Mouse (Mus musculus): ENCODE data around the gene Plpp2. TPM values are rescaled to one million over a fixed set of nuclear protein-coding genes. Genes with fewer than 3 reads are reported as not detected.

The Plpp2 gene
- polyA plus RNA-seq (2014; fragmentation: Nextera tagmentation; extraction: Ambion mirVana) = 20.3 and 21.8 TPM in 2 replicates

DNA sequence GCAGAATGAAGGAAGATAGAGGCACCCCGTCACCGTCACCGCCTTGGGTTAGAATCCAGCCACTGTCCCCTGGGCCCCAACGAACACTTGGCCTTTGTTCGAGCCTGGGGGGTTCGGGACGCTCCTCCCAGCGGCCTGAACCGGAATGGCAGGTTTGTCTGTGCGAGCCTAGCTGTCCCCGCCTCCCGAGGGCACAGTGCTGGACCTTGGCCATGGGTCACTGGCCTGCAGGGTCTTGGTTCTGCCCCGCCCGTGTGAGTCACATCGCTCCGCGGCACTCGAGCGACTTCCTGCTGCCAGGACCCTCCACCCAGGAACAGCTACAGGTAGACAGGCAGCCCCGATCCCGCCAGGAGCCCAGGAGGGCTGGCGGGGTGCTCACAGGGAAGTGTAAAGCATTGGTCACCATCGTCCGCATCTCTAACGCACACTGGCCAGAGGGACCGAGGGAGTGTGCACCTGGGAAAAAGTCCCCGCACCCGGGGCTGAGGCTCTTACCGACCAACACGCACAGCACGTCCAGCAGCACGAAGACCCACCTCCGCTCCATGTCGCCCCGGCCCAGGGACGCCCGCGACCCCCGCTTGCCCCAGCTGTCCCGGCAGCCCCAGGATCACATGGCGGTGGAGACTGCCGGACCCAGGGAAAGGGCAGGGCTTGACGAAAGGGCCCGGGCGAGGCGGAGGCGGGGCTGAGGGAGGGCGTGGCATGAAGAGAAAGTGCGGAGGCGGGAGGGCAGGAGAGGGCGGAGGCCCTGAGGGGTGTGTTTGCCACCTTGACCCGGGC, at the start of gene Plpp2:
Gene Plpp2, minus strand, starts transcription at position 671 of the 786 bp plus-strand sequence.
- ATAC-seq (ENCODE audit: insufficient number of reproducible peaks, low FRiP score, low TSS enrichment, low read depth) (peak; percentile 72), DNase-seq (ENCODE audit: low spot score) (peak; percentile 87)
- WGBS = 1% methylated on average over 52 of the region's 52 CpGs
- Histone ChIP-seq H3K4me2 (ENCODE audit: low read depth, severe bottlenecking) (peak within 1 kb of the TSS; percentile 77), H3K36me3 (ENCODE audit: control insufficient read depth, insufficient read depth, low read length) (no peaks in the 10 kb centered on the region; the same call in 1 of the 2 replicates), H3K27ac (replicated peaks; ENCODE audit: low read depth, low read length) (no peak within 1 kb of the TSS), H3K27me3 (ENCODE audit: control insufficient read depth, insufficient read depth, low read length) (no peaks in the 10 kb centered on the region), H3K9me3 (ENCODE audit: control insufficient read depth, low read length) (no peaks in the 10 kb centered on the region), H3K4me3 (ENCODE audit: low read depth, low read length) (peak within 1 kb of the TSS; percentile 44), H3K9ac (ENCODE audit: low read length) (peak within 1 kb of the TSS; percentile 41), H3K4me1 (ENCODE audit: control insufficient read depth, insufficient read depth, low read length) (no peaks in the 10 kb centered on the region)

DNA sequence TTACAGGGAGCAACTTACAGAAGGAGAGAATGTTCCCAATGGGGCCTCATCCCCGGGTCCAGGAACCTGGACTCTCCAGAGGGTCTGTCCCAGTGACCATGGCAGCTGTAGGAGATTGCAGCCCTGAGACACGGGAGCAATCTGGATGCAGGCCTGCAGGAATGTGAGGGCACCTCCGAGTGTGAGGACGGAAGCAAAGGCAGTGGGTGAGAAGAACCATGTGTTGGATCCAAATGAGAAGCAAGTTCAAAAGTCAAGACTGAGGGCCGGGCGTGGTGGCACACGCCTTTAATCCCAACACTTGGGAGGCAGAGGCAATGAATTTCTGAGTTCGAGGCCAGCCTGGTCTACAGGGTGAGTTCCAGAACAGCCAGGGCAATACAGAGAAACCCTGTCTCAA, 47.9 kb upstream of the Plpp2 start:
- WGBS = 88% methylated on average over 8 of the region's 8 CpGs
- DNase-seq (ENCODE audit: low spot score) = no peak

GRCm38 (mm10) chr10:79580811-79581210, 47.2 kb upstream of the Plpp2 start:
- peak; percentile 79 for DNase-seq (ENCODE audit: low spot score)
- 44% methylated on average over 6 of the region's 6 CpGs for WGBS
- H3K4me3 ChIP-seq (ENCODE audit: low read depth, low read length) = no peak overlapping the region

More for the DNA sequence above, 47.9 kb upstream of the Plpp2 start:
- no peaks in the 10 kb centered on the region for H3K4me1 ChIP-seq (ENCODE audit: control insufficient read depth, insufficient read depth, low read length)
- H3K36me3 ChIP-seq (ENCODE audit: control insufficient read depth, insufficient read depth, low read length) = no peaks in the 10 kb centered on the region
- no peaks in the 10 kb centered on the region for H3K9me3 ChIP-seq (ENCODE audit: control insufficient read depth, low read length)
- ATAC-seq (ENCODE audit: insufficient number of reproducible peaks, low FRiP score, low TSS enrichment, low read depth) = no peak
- H3K27ac ChIP-seq (replicated peaks; ENCODE audit: low read depth, low read length) = no peak overlapping the region
- no peak overlapping the region for H3K9ac ChIP-seq (ENCODE audit: low read length)
- H3K4me2 ChIP-seq (ENCODE audit: low read depth, severe bottlenecking) = no peak overlapping the region
- H3K27me3 ChIP-seq (ENCODE audit: control insufficient read depth, insufficient read depth, low read length) = no peaks in the 10 kb centered on the region
- H3K4me3 ChIP-seq (ENCODE audit: low read depth, low read length) = no peak overlapping the region

GRCm38 (mm10) chr10:79580356-79580755, 46.8 kb upstream of the Plpp2 start:
- Histone ChIP-seq H3K36me3 (ENCODE audit: control insufficient read depth, insufficient read depth, low read length) (no peaks in the 10 kb centered on the region), H3K9me3 (ENCODE audit: control insufficient read depth, low read length) (no peaks in the 10 kb centered on the region), H3K4me2 (ENCODE audit: low read depth, severe bottlenecking) (no peak overlapping the region), H3K4me3 (ENCODE audit: low read depth, low read length) (no peak overlapping the region), H3K9ac (ENCODE audit: low read length) (no peak overlapping the region), H3K4me1 (ENCODE audit: control insufficient read depth, insufficient read depth, low read length) (no peaks in the 10 kb centered on the region), H3K27me3 (ENCODE audit: control insufficient read depth, insufficient read depth, low read length) (no peaks in the 10 kb centered on the region), H3K27ac (replicated peaks; ENCODE audit: low read depth, low read length) (no peak overlapping the region)
- no peak for ATAC-seq (ENCODE audit: insufficient number of reproducible peaks, low FRiP score, low TSS enrichment, low read depth)
- no peak for DNase-seq (ENCODE audit: low spot score)
- WGBS = 64% methylated on average over 7 of the region's 7 CpGs

More at GRCm38 (mm10) chr10:79580811-79581210, 47.2 kb upstream of the Plpp2 start:
- Histone ChIP-seq H3K27ac (replicated peaks; ENCODE audit: low read depth, low read length) (no peak overlapping the region), H3K4me2 (ENCODE audit: low read depth, severe bottlenecking) (no peak overlapping the region), H3K9me3 (ENCODE audit: control insufficient read depth, low read length) (no peaks in the 10 kb centered on the region), H3K27me3 (ENCODE audit: control insufficient read depth, insufficient read depth, low read length) (no peaks in the 10 kb centered on the region), H3K36me3 (ENCODE audit: control insufficient read depth, insufficient read depth, low read length) (no peaks in the 10 kb centered on the region), H3K9ac (ENCODE audit: low read length) (no peak overlapping the region), H3K4me1 (ENCODE audit: control insufficient read depth, insufficient read depth, low read length) (no peaks in the 10 kb centered on the region)
- ATAC-seq (ENCODE audit: insufficient number of reproducible peaks, low FRiP score, low TSS enrichment, low read depth) = no peak

GRCm38 (mm10) chr10:79579781-79580180, 46.2 kb upstream of the Plpp2 start:
- Histone ChIP-seq H3K4me1 (ENCODE audit: control insufficient read depth, insufficient read depth, low read length) (no peaks in the 10 kb centered on the region), H3K9ac (ENCODE audit: low read length) (no peak overlapping the region; the same call in 1 of the 2 replicates), H3K27ac (replicated peaks; ENCODE audit: low read depth, low read length) (no peak overlapping the region), H3K9me3 (ENCODE audit: control insufficient read depth, low read length) (no peaks in the 10 kb centered on the region), H3K4me2 (ENCODE audit: low read depth, severe bottlenecking) (no peak overlapping the region), H3K36me3 (ENCODE audit: control insufficient read depth, insufficient read depth, low read length) (no peaks in the 10 kb centered on the region), H3K27me3 (ENCODE audit: control insufficient read depth, insufficient read depth, low read length) (no peaks in the 10 kb centered on the region), H3K4me3 (ENCODE audit: low read depth, low read length) (no peak overlapping the region)
- DNase-seq (ENCODE audit: low spot score) (no peak), ATAC-seq (ENCODE audit: insufficient number of reproducible peaks, low FRiP score, low TSS enrichment, low read depth) (no peak)
- WGBS = 79% methylated on average over 12 of the region's 12 CpGs

DNA sequence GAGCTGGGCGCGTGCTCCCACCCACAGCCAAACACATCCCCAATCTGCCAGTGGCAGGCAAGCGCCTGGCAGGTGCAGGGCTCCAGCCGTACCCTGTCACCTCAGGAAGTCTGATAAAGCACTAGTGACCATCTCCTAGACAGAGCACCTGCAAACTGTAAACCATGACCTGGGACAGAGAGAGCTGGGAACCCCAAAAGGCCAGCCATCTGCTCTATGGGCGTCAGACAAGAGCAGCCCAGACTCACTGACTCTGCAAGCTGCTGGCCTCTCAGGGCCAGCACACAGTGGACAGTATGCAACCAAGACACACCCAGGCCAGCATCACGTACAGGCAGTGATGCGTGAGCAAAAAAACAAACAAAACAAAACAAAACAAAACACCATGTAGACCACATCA, 45.3 kb upstream of the Plpp2 start:
- Histone ChIP-seq H3K9me3 (ENCODE audit: control insufficient read depth, low read length) (no peaks in the 10 kb centered on the region), H3K4me1 (ENCODE audit: control insufficient read depth, insufficient read depth, low read length) (no peaks in the 10 kb centered on the region), H3K9ac (ENCODE audit: low read length) (no peak overlapping the region), H3K36me3 (ENCODE audit: control insufficient read depth, insufficient read depth, low read length) (no peaks in the 10 kb centered on the region), H3K27ac (replicated peaks; ENCODE audit: low read depth, low read length) (no peak overlapping the region), H3K4me2 (ENCODE audit: low read depth, severe bottlenecking) (no peak overlapping the region), H3K27me3 (ENCODE audit: control insufficient read depth, insufficient read depth, low read length) (no peaks in the 10 kb centered on the region), H3K4me3 (ENCODE audit: low read depth, low read length) (no peak overlapping the region)
- DNase-seq (ENCODE audit: low spot score) (no peak), ATAC-seq (ENCODE audit: insufficient number of reproducible peaks, low FRiP score, low TSS enrichment, low read depth) (no peak)
- 79% methylated on average over 7 of the region's 7 CpGs for WGBS

- no peaks in the 10 kb centered on the region for H3K27me3 ChIP-seq (ENCODE audit: control insufficient read depth, insufficient read depth, low read length)
- H3K9ac ChIP-seq (ENCODE audit: low read length) = no peak overlapping the region
- no peak overlapping the region for H3K27ac ChIP-seq (replicated peaks; ENCODE audit: low read depth, low read length)
- no peaks in the 10 kb centered on the region for H3K4me1 ChIP-seq (ENCODE audit: control insufficient read depth, insufficient read depth, low read length)
- no peaks in the 10 kb centered on the region for H3K36me3 ChIP-seq (ENCODE audit: control insufficient read depth, insufficient read depth, low read length)
- no peak for ATAC-seq (ENCODE audit: insufficient number of reproducible peaks, low FRiP score, low TSS enrichment, low read depth)
- H3K9me3 ChIP-seq (ENCODE audit: control insufficient read depth, low read length) = no peaks in the 10 kb centered on the region
- H3K4me2 ChIP-seq (ENCODE audit: low read depth, severe bottlenecking) = no peak overlapping the region
- DNase-seq (ENCODE audit: low spot score) = no peak
- 40% methylated on average over 9 of the region's 9 CpGs for WGBS
- no peak overlapping the region for H3K4me3 ChIP-seq (ENCODE audit: low read depth, low read length)
Observed at GRCm38 (mm10) chr10:79578276-79578675, 44.7 kb upstream of the Plpp2 start.

- ATAC-seq (ENCODE audit: insufficient number of reproducible peaks, low FRiP score, low TSS enrichment, low read depth) (no peak), DNase-seq (ENCODE audit: low spot score) (no peak)
- no peaks in the 10 kb centered on the region for H3K36me3 ChIP-seq (ENCODE audit: control insufficient read depth, insufficient read depth, low read length)
- no peak overlapping the region for H3K27ac ChIP-seq (replicated peaks; ENCODE audit: low read depth, low read length)
- H3K4me2 ChIP-seq (ENCODE audit: low read depth, severe bottlenecking) = no peak overlapping the region
- H3K9ac ChIP-seq (ENCODE audit: low read length) = no peak overlapping the region
- H3K9me3 ChIP-seq (ENCODE audit: control insufficient read depth, low read length) = no peaks in the 10 kb centered on the region
- H3K4me1 ChIP-seq (ENCODE audit: control insufficient read depth, insufficient read depth, low read length) = no peaks in the 10 kb centered on the region
- H3K4me3 ChIP-seq (ENCODE audit: low read depth, low read length) = no peak overlapping the region
- WGBS = 78% methylated on average over 4 of the region's 4 CpGs
- H3K27me3 ChIP-seq (ENCODE audit: control insufficient read depth, insufficient read depth, low read length) = no peaks in the 10 kb centered on the region
Observed at GRCm38 (mm10) chr10:79577376-79577775, 43.8 kb upstream of the Plpp2 start.

All from limb, embryonic 11.5 days (tissue).